Mouse (Mus musculus): ENCODE results near the gene Il17rd. TPM values are rescaled to one million over a fixed set of nuclear protein-coding genes. Genes with fewer than 3 reads are reported as not detected.

The Il17rd gene
- total RNA-seq, 4 experiments from 2014 or later: 1.5 to 2.4 (median 1.6) TPM

DNA sequence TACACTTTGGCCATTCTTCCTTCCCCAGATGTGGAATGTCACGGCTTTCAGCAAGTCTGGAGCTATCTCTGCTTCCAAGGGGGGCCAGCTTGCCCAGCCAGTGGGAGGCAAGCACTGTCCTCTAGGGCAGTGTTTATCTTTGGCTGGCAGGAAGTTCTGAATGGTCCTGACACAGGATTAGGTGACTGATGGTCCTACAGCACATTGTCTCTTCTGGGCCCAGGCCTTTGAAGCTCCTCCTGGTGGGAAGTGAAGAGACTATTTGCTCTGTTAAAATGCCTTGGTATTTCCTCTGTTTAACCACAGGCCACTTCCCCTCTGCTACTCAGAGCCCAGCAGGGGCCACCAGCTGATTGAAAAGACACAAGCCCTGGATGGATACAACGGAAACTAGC is 6.2 kb downstream of the Il17rd start:
- DNase-seq (ENCODE audit: low spot score in 2 of 2): no peak

DNA sequence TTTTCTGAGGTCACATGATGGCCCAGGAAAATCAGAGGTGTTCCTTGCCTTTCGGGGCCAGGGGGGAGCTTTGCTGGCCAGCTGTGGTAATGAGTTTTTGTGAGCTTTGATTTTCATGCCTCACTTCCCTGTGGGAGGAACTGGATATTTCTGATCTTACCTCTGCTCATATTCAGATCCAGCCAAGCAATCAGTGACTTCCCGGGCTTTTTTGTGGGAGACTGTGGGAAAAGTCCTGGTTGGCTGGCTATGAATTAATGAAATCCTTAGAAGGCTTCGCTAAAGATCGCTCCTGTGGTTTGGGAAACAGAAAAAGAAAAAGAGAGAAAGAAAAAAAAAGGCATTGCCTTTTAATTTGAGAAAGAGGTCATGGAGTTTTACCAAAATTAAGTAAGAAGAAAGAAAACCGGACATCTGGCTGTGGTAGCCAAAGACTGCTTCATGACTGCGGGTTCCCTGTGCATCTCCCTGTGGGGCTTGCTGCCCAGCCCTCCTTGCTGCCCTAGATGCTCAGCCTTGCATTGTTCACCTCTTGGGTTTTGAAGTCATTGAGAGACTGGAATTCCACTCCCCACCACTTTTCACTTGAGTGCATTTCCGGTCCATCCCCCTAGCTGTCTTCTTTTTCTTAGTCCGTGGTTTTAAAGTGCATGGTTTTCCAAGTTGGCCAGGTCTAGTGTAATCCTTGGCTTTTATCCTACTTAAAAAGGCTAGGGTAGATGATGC is 9.7 kb downstream of the Il17rd start:
- no peak for DNase-seq (ENCODE audit: low spot score in 2 of 2)

- no peak for DNase-seq (ENCODE audit: low spot score in 2 of 2)
Observed at GRCm38 (mm10) chr14:27050043-27050442, 11.3 kb downstream of the Il17rd start.

DNA sequence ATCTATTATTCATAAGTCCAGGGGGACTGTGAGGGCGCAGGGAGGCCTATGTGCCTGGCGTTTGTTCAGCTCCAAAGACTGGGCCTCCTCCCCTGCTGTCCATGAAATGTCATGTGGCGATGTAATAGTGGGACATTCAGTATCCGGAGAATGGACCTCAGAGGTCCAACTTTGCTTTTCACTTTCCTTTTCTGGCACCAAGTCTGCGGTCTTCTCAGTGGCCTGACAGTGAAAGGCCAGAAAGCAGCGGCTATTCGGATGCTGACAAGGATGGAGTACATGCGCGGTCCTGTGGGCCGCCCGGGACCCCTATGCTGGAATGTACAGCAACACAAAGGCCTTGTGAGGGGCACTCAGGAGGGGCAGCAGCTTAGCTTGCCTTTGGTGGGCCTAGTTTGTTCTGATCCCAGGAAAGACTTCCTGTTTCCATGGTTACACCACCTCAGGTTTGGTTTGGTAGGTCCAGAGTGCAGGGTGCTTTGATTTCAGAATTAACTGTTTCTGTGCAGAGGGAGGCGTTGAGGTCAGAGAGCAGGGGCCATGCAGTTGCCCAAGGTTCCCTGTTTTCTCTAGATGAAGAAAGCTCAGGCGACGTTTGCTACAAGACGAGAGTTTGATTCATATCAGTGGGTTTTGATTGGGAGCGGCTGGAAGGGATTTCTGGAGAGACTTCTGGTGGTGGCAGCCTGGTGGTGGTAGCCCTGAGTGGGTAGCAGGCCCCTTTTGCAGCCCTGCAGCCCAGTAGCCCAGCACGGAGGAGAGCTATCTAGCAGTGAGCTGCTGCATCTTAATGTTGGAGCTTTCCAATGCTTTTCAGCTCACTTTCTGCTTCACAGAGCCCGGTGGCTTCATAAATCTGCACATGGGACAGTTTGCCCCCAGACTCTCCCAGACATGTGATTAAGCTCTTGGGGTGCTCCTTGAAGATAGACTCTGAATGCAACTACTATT is 12.1 kb downstream of the Il17rd start:
- no peak for DNase-seq (ENCODE audit: low spot score in 2 of 2)

DNA sequence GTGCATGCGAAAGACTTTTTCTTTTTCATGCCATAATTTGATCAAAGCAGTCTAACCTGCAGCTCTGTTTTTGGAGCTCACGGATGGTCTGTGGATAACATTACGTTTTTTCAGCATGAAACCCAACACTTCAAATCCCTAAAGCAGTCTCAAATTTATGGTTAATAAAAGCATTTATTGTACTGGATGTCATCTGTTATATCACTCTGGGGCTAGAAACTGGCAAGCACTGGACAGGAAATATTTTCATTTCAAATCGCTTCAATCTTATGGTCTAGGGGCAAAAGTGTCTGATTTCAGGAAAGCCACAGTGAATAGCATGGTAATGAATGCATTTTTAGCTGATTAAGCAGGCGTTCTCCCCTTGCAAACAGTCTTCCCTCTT is 12.8 kb downstream of the Il17rd start:
- DNase-seq (ENCODE audit: low spot score in 2 of 2): no peak

- no peak for DNase-seq (ENCODE audit: low spot score in 2 of 2)
Observed at GRCm38 (mm10) chr14:27058535-27059223, 19.9 kb downstream of the Il17rd start.

DNA sequence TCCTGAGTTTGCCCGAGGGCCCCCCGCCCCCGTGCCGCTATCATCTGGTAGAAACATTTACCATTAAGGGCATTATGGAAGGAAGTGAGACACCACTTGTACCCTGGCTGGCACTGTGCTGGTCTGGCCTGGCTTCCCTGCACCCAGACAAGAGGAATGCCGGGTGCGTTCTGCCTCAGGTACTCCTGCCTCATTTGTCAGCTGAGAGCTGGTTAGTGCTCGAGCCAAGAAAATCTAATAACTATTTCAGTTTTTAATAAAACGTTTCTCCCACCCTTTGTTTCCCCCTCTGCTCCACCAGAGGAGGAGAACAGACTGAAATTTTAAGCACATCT is 20.4 kb downstream of the Il17rd start:
- no peak for DNase-seq (ENCODE audit: low spot score in 2 of 2)

DNA sequence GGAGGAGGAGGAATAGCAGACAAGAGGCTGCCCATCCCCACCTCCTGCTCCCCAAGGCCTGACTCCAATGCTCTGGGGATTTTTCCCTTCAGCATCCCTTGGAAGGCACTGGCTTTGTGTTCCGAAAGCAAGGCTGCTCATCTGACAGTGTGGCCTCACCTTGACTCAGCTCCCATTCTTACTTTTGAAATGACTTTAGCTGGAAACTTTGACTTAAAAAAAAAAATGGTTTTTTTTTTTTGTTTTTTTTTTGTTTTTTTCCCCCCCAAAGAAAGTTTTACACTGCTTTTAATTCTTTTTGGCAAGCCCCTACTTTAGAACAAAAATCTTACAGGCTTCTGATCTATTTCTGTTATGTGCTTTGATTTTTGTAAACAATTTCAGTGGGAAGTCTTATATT is 24.6 kb downstream of the Il17rd start:
- no peak for DNase-seq (ENCODE audit: low spot score in 2 of 2)

- DNase-seq (ENCODE audit: low spot score in 2 of 2): no peak
Observed at GRCm38 (mm10) chr14:27066171-27066929, 27.6 kb downstream of the Il17rd start.

GRCm38 (mm10) chr14:27067866-27068271 is 29.1 kb downstream of the Il17rd start:
- DNase-seq (ENCODE audit: low spot score in 2 of 2): no peak

- DNase-seq (ENCODE audit: low spot score in 2 of 2): no peak
Observed at GRCm38 (mm10) chr14:27069434-27070097, 30.8 kb downstream of the Il17rd start.

GRCm38 (mm10) chr14:27070128-27070527 is 31.4 kb downstream of the Il17rd start:
- DNase-seq (ENCODE audit: low spot score in 2 of 2): no peak

DNA sequence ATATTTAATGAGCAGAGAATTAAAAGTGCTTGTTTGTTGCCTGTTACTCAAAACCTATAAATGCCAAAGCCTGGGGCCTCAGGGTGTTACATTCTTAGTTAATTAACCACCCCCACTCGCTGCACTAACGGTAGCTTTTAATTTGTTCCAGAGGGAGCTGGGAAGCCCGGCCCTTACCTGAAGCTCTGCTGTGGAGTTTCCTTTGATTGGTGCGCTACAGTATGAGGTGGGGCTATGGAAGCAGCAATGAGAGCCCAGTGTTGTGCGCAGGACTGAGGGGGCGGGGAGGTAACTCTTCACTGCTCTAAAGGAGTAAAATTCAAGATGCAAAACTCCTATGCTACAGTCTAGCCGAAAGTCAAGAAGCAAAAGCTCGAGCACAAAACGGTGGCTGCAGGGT is 32.0 kb downstream of the Il17rd start:
- no peak for DNase-seq (ENCODE audit: low spot score in 2 of 2)

GRCm38 (mm10) chr14:27071985-27072384 is 33.2 kb downstream of the Il17rd start:
- DNase-seq (ENCODE audit: low spot score in 2 of 2): no peak

DNA sequence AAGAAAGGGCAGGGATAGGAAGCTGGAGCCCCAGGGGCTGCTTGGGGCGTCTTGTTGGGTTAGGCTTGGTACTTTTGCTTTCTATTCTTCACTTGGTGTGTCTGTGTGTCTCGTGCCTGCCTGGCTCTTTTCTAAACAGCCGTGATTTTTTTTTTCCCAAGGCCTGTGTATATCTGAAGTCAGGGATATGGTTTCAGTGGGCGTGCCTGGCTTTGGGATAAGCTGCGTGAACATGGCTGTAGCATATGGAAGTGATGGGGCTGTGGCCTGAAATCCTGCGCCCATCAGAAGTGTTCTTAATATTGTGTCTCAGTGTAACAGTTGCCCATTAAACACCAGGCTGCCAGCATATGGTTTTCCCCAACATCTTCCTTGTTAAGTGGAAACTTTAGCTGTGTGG is 36.3 kb downstream of the Il17rd start:
- no peak for DNase-seq (ENCODE audit: low spot score in 2 of 2)

GRCm38 (mm10) chr14:27075909-27076521 is 37.3 kb downstream of the Il17rd start:
- no peak for DNase-seq (ENCODE audit: low spot score in 2 of 2)

- DNase-seq (ENCODE audit: low spot score in 2 of 2): no peak
Observed at GRCm38 (mm10) chr14:27076522-27076920, 37.8 kb downstream of the Il17rd start.

- no peak for DNase-seq (ENCODE audit: low spot score in 2 of 2)
Observed at GRCm38 (mm10) chr14:27081536-27082275, 43.0 kb downstream of the Il17rd start.

- DNase-seq (ENCODE audit: low spot score in 2 of 2): no peak
Observed at GRCm38 (mm10) chr14:27085471-27085870, 46.7 kb downstream of the Il17rd start.

DNA sequence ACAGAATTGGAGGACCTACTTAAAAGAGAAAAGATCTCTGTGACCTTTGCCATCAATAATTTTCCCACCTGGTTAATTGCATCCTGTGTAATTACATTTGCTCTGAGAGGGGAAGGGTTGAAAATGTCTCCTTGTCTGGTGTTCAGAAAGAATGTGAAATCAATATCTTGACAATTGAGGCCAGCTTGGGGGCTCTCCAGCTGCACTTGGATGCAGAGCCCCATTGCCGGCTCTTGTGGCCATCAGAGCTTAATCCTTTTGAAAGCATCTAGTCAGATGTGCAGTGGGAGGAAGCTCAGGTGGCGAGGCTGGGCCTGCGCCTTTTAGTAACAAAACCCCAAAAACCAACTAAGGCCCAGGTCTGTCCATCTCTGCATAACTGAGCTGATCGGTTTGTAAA is 47.3 kb downstream of the Il17rd start:
- DNase-seq (ENCODE audit: low spot score in 2 of 2): no peak

Data from gastrocnemius, adult 8-10 months (tissue).